Comparison of ENCODE assay signal across 9 mouse cellular contexts in genomic region chr14:49238206-49238605, GRCm38 (mm10). TPM values are rescaled to one million over a fixed set of nuclear protein-coding genes. Genes with fewer than 3 reads are reported as not detected.
A peak's percentile ranks its signal among the peaks of the same experiment; 100 is the strongest.
DNase-seq lines count a peak whose midpoint lies in the region; ATAC-seq and TF ChIP-seq lines count a peak whose summit lies in the region.
"Had no signal": no experiment of that assay in that cellular context is flagged by ENCODE, and none has a peak within 500 bp of the region (broad histone marks: within the 10 kb centered on the region; RNA-seq: fewer than 3 reads in every experiment).

No protein-coding gene starts in this region.

- H3K4me1 ChIP-seq in forebrain, postnatal 0 days (ENCODE audit: insufficient read depth), result no peaks in the 10 kb centered on the region
- no peaks in the 10 kb centered on the region for H3K4me1 ChIP-seq in hindbrain, postnatal 0 days (ENCODE audit: insufficient read depth, low read length)
- H3K4me1 ChIP-seq: liver, embryonic 13.5 days had no signal

- WGBS in forebrain, postnatal 0 days, result 25% methylated on average over 11 of the region's 11 CpGs
- 27% methylated on average over 11 of the region's 11 CpGs for WGBS in hindbrain, postnatal 0 days

- no peaks in the 10 kb centered on the region for H3K27me3 ChIP-seq in forebrain, postnatal 0 days (ENCODE audit: insufficient read depth, low read length)
- H3K27me3 ChIP-seq in hindbrain, postnatal 0 days (ENCODE audit: insufficient read depth, low read length), result no peaks in the 10 kb centered on the region
- H3K27me3 ChIP-seq: liver, embryonic 13.5 days had no signal

- H3K9ac ChIP-seq in forebrain, postnatal 0 days, result no peak overlapping the region
- no peak overlapping the region for H3K9ac ChIP-seq in hindbrain, postnatal 0 days (replicated peaks; ENCODE audit: low read length)
- H3K9ac ChIP-seq: liver, embryonic 13.5 days had no signal

- no peak overlapping the region for H3K27ac ChIP-seq in forebrain, postnatal 0 days (ENCODE audit: low read depth, low read length)
- no peak overlapping the region for H3K27ac ChIP-seq in hindbrain, postnatal 0 days
- H3K27ac ChIP-seq: liver, embryonic 13.5 days had no signal

- ATAC-seq in CD4-positive, CD25-positive, alpha-beta regulatory T cell, adult 4 months, result no peak
- peak; percentile 87 for ATAC-seq in forebrain, postnatal 0 days
- ATAC-seq in hindbrain, postnatal 0 days, result peak; percentile 89

- peak; percentile 60 for DNase-seq in CD4-positive, CD25-positive, alpha-beta regulatory T cell, adult 2 months (ENCODE audit: low read depth, low spot score)
- DNase-seq in cerebellum, adult 18-20 months, result peak; percentile 74 to 80
- DNase-seq in forebrain, postnatal 0 days, result peak; percentile 83
- DNase-seq in hindbrain, postnatal 0 days (ENCODE audit: low spot score), result peak; percentile 92
- DNase-seq in layer of hippocampus, postnatal 36 days, result peak; percentile 47 to 55
- peak; percentile 68 for DNase-seq in mesoderm, embryonic 11.5 days (ENCODE audit: low read depth, low spot score)
- peak; percentile 70 for DNase-seq in right cerebral cortex, postnatal 4 days
- DNase-seq: liver, embryonic 13.5 days had no signal

- peak; percentile 97 for TF ChIP-seq CTCF in forebrain, postnatal 0 days (IDR thresholded peaks at IDR 0.05; ENCODE audit: low read depth)
- TF ChIP-seq CTCF in hindbrain, postnatal 0 days (IDR thresholded peaks at IDR 0.05; ENCODE audit: low read depth), result peak; percentile 95

- H3K9me3 ChIP-seq in forebrain, postnatal 0 days (ENCODE audit: low read length), result no peaks in the 10 kb centered on the region
- H3K9me3 ChIP-seq in hindbrain, postnatal 0 days (ENCODE audit: low read length), result no peaks in the 10 kb centered on the region
- H3K9me3 ChIP-seq: liver, embryonic 13.5 days had no signal

- no peak overlapping the region for H3K4me3 ChIP-seq in forebrain, postnatal 0 days (ENCODE audit: low read depth, low read length)
- H3K4me3 ChIP-seq in hindbrain, postnatal 0 days (ENCODE audit: low read length), result no peak overlapping the region
- H3K4me3 ChIP-seq: liver, embryonic 13.5 days had no signal

- H3K4me2 ChIP-seq in forebrain, postnatal 0 days (ENCODE audit: low read depth), result 0 out of 2 replicates have a peak overlapping the region, but pooled peaks have one; percentile 10
- H3K4me2 ChIP-seq in hindbrain, postnatal 0 days (ENCODE audit: low read depth, low read length), result no peak overlapping the region
- H3K4me2 ChIP-seq: liver, embryonic 13.5 days had no signal

- no peaks in the 10 kb centered on the region for H3K36me3 ChIP-seq in forebrain, postnatal 0 days (ENCODE audit: insufficient read depth)
- H3K36me3 ChIP-seq in hindbrain, postnatal 0 days (ENCODE audit: insufficient read depth, low read length), result no peaks in the 10 kb centered on the region
- H3K36me3 ChIP-seq: liver, embryonic 13.5 days had no signal

RNA-seq across cellular contexts. Expression of gene ccdc198, which starts 7.1 kb away (rescaled TPM):
- under 1 TPM; 0.19 to 0.27 TPM for polyA plus RNA-seq in CD4-positive, CD25-positive, alpha-beta regulatory T cell, adult 4 months (2017; shearing (Covaris generic))
- not detected in 2 replicates for total RNA-seq in forebrain, postnatal 0 days (2014; rRNA removed)
- polyA plus RNA-seq in forebrain, postnatal 0 days (2015; fragmentation: Nextera tagmentation; extraction: Ambion mirVana), result 0.16 TPM in 1 of 2 replicates, not detected in the other
- not detected in 2 replicates for total RNA-seq in hindbrain, postnatal 0 days (2014; rRNA removed)
- 0.18 and 0.19 TPM in 2 replicates for polyA plus RNA-seq in hindbrain, postnatal 0 days (2015; fragmentation: Nextera tagmentation; extraction: Ambion mirVana)
- not detected for total RNA-seq in layer of hippocampus, postnatal 36 days (2021)
